Mouse (Mus musculus): ENCODE data around the gene Clcf1. TPM values are rescaled to one million over a fixed set of nuclear protein-coding genes. Genes with fewer than 3 reads are reported as not detected.

The Clcf1 gene
- polyA plus RNA-seq (2014; fragmentation: Nextera tagmentation; extraction: Ambion mirVana) = 0.31 and 0.32 TPM in 2 replicates

GRCm38 (mm10) chr19:4214071-4214770 lies at the start of gene Clcf1, which contains the start of gene AC109138.7:
Clcf1 (plus strand) TSS chr19:4214238.
AC109138.7 (plus strand) TSS chr19:4214357.
- ATAC-seq (ENCODE audit: low FRiP score) = peak; percentile 54; the same call in 1 of the 2 replicates

GRCm38 (mm10) chr19:4164721-4165120 lies 49.3 kb upstream of the Clcf1 start:
- Histone ChIP-seq H3K4me1 (ENCODE audit: control insufficient read depth, insufficient read depth, low read length) (peaks cover 12% of the 10 kb centered on the region), H3K4me3 (ENCODE audit: low read depth, low read length) (no peak overlapping the region), H3K9me3 (ENCODE audit: control insufficient read depth, low read length) (no peaks in the 10 kb centered on the region), H3K27me3 (ENCODE audit: control insufficient read depth, insufficient read depth, low read length) (no peaks in the 10 kb centered on the region), H3K36me3 (ENCODE audit: control insufficient read depth, insufficient read depth, low read length) (peaks cover 4% of the 10 kb centered on the region; the same call in 1 of the 2 replicates), H3K9ac (ENCODE audit: low read length) (no peak overlapping the region), H3K27ac (ENCODE audit: low read depth, low read length) (no peak overlapping the region), H3K4me2 (no peak overlapping the region)
- DNase-seq (ENCODE audit: low spot score, missing footprints) (no peak), ATAC-seq (ENCODE audit: low FRiP score) (no peak)
- WGBS = 83% methylated on average over 2 of the region's 2 CpGs

More at GRCm38 (mm10) chr19:4214071-4214770, at the start of gene Clcf1, which contains the start of gene AC109138.7:
- WGBS = under 1% methylated on average over 43 of the region's 49 CpGs
- H3K4me2 ChIP-seq = peak within 1 kb of the TSS; percentile 98
- DNase-seq (ENCODE audit: low spot score, missing footprints) = peak; percentile 93
- H3K27ac ChIP-seq (ENCODE audit: low read depth, low read length) = no peak within 1 kb of the TSS
- peak within 1 kb of the TSS; percentile 58 for H3K4me3 ChIP-seq (ENCODE audit: low read depth, low read length)
- no peaks in the 10 kb centered on the region for H3K9me3 ChIP-seq (ENCODE audit: control insufficient read depth, low read length)
- peak within 1 kb of the TSS; percentile 70 for H3K9ac ChIP-seq (ENCODE audit: low read length)
- peaks cover 25% of the 10 kb centered on the region for H3K4me1 ChIP-seq (ENCODE audit: control insufficient read depth, insufficient read depth, low read length)
- peaks cover 48% of the 10 kb centered on the region for H3K27me3 ChIP-seq (ENCODE audit: control insufficient read depth, insufficient read depth, low read length)
- no peaks in the 10 kb centered on the region for H3K36me3 ChIP-seq (ENCODE audit: control insufficient read depth, insufficient read depth, low read length)

- ATAC-seq (ENCODE audit: low FRiP score) (no peak), DNase-seq (ENCODE audit: low spot score, missing footprints) (no peak)
- 80% methylated on average over 9 of the region's 9 CpGs for WGBS
- H3K27me3 ChIP-seq (ENCODE audit: control insufficient read depth, insufficient read depth, low read length) = no peaks in the 10 kb centered on the region
- H3K9ac ChIP-seq (ENCODE audit: low read length) = no peak overlapping the region
- no peaks in the 10 kb centered on the region for H3K36me3 ChIP-seq (ENCODE audit: control insufficient read depth, insufficient read depth, low read length)
- peaks cover 18% of the 10 kb centered on the region for H3K4me1 ChIP-seq (ENCODE audit: control insufficient read depth, insufficient read depth, low read length)
- no peak overlapping the region for H3K4me3 ChIP-seq (ENCODE audit: low read depth, low read length)
- H3K4me2 ChIP-seq = no peak overlapping the region
- H3K27ac ChIP-seq (ENCODE audit: low read depth, low read length) = no peak overlapping the region
- no peaks in the 10 kb centered on the region for H3K9me3 ChIP-seq (ENCODE audit: control insufficient read depth, low read length)
Observed at GRCm38 (mm10) chr19:4166678-4167476, 47.2 kb upstream of the Clcf1 start.

GRCm38 (mm10) chr19:4169378-4169784 lies 44.7 kb upstream of the Clcf1 start:
- Histone ChIP-seq H3K9me3 (ENCODE audit: control insufficient read depth, low read length) (no peaks in the 10 kb centered on the region), H3K4me2 (peak overlapping the region; percentile 76), H3K27ac (ENCODE audit: low read depth, low read length) (peak overlapping the region; percentile 74), H3K4me1 (ENCODE audit: control insufficient read depth, insufficient read depth, low read length) (peaks cover 7% of the 10 kb centered on the region), H3K9ac (ENCODE audit: low read length) (peak overlapping the region; percentile 84), H3K4me3 (ENCODE audit: low read depth, low read length) (peak overlapping the region; percentile 34), H3K27me3 (ENCODE audit: control insufficient read depth, insufficient read depth, low read length) (no peaks in the 10 kb centered on the region), H3K36me3 (ENCODE audit: control insufficient read depth, insufficient read depth, low read length) (no peaks in the 10 kb centered on the region)
- peak; percentile 95 for ATAC-seq (ENCODE audit: low FRiP score)
- WGBS = under 1% methylated on average over 42 of the region's 43 CpGs
- peak; percentile 100 for DNase-seq (ENCODE audit: low spot score, missing footprints)

- H3K9me3 ChIP-seq (ENCODE audit: control insufficient read depth, low read length) = no peaks in the 10 kb centered on the region
- no peaks in the 10 kb centered on the region for H3K27me3 ChIP-seq (ENCODE audit: control insufficient read depth, insufficient read depth, low read length)
- H3K4me2 ChIP-seq = peak overlapping the region; percentile 76
- no peaks in the 10 kb centered on the region for H3K36me3 ChIP-seq (ENCODE audit: control insufficient read depth, insufficient read depth, low read length)
- H3K27ac ChIP-seq (ENCODE audit: low read depth, low read length) = peak overlapping the region; percentile 74
- ATAC-seq (ENCODE audit: low FRiP score) = peak; percentile 65
- peak overlapping the region; percentile 34 for H3K4me3 ChIP-seq (ENCODE audit: low read depth, low read length)
- H3K9ac ChIP-seq (ENCODE audit: low read length) = peak overlapping the region; percentile 84
- 6% methylated on average over 27 of the region's 27 CpGs for WGBS
- no peak for DNase-seq (ENCODE audit: low spot score, missing footprints)
- H3K4me1 ChIP-seq (ENCODE audit: control insufficient read depth, insufficient read depth, low read length) = peaks cover 7% of the 10 kb centered on the region
Observed at GRCm38 (mm10) chr19:4169810-4170209, 44.2 kb upstream of the Clcf1 start.

GRCm38 (mm10) chr19:4170723-4171392 lies 43.2 kb upstream of the Clcf1 start:
- WGBS = 90% methylated on average over 10 of the region's 10 CpGs
- Histone ChIP-seq H3K27ac (ENCODE audit: low read depth, low read length) (no peak overlapping the region), H3K9ac (ENCODE audit: low read length) (no peak overlapping the region)

GRCm38 (mm10) chr19:4171393-4172290 lies 42.4 kb upstream of the Clcf1 start:
- Histone ChIP-seq H3K27me3 (ENCODE audit: control insufficient read depth, insufficient read depth, low read length) (no peaks in the 10 kb centered on the region), H3K4me1 (ENCODE audit: control insufficient read depth, insufficient read depth, low read length) (peaks cover 15% of the 10 kb centered on the region), H3K36me3 (ENCODE audit: control insufficient read depth, insufficient read depth, low read length) (no peaks in the 10 kb centered on the region), H3K9me3 (ENCODE audit: control insufficient read depth, low read length) (no peaks in the 10 kb centered on the region), H3K4me3 (ENCODE audit: low read depth, low read length) (no peak overlapping the region), H3K27ac (ENCODE audit: low read depth, low read length) (no peak overlapping the region), H3K4me2 (no peak overlapping the region), H3K9ac (ENCODE audit: low read length) (no peak overlapping the region)
- DNase-seq (ENCODE audit: low spot score, missing footprints) (no peak), ATAC-seq (ENCODE audit: low FRiP score) (no peak)
- 73% methylated on average over 13 of the region's 13 CpGs for WGBS

More at GRCm38 (mm10) chr19:4170723-4171392, 43.2 kb upstream of the Clcf1 start:
- H3K27me3 ChIP-seq (ENCODE audit: control insufficient read depth, insufficient read depth, low read length) = no peaks in the 10 kb centered on the region
- H3K4me2 ChIP-seq = no peak overlapping the region
- H3K4me3 ChIP-seq (ENCODE audit: low read depth, low read length) = no peak overlapping the region
- peaks cover 15% of the 10 kb centered on the region for H3K4me1 ChIP-seq (ENCODE audit: control insufficient read depth, insufficient read depth, low read length)
- no peaks in the 10 kb centered on the region for H3K9me3 ChIP-seq (ENCODE audit: control insufficient read depth, low read length)
- DNase-seq (ENCODE audit: low spot score, missing footprints) (no peak), ATAC-seq (ENCODE audit: low FRiP score) (no peak)
- no peaks in the 10 kb centered on the region for H3K36me3 ChIP-seq (ENCODE audit: control insufficient read depth, insufficient read depth, low read length)

- Histone ChIP-seq H3K9ac (ENCODE audit: low read length) (0 out of 2 replicates have a peak overlapping the region, but pooled peaks have one; percentile 33), H3K4me3 (ENCODE audit: low read depth, low read length) (no peak overlapping the region), H3K36me3 (ENCODE audit: control insufficient read depth, insufficient read depth, low read length) (no peaks in the 10 kb centered on the region), H3K9me3 (ENCODE audit: control insufficient read depth, low read length) (no peaks in the 10 kb centered on the region), H3K27me3 (ENCODE audit: control insufficient read depth, insufficient read depth, low read length) (no peaks in the 10 kb centered on the region), H3K4me1 (ENCODE audit: control insufficient read depth, insufficient read depth, low read length) (peaks cover 15% of the 10 kb centered on the region), H3K27ac (ENCODE audit: low read depth, low read length) (no peak overlapping the region), H3K4me2 (no peak overlapping the region)
- WGBS = 60% methylated on average over 11 of the region's 11 CpGs
- no peak for ATAC-seq (ENCODE audit: low FRiP score)
- no peak for DNase-seq (ENCODE audit: low spot score, missing footprints)
Observed at GRCm38 (mm10) chr19:4172925-4173324, 41.1 kb upstream of the Clcf1 start.

All from midbrain, embryonic 11.5 days (tissue).